ENCODE assay signal across 9 mouse cellular contexts in the genomic region with DNA sequence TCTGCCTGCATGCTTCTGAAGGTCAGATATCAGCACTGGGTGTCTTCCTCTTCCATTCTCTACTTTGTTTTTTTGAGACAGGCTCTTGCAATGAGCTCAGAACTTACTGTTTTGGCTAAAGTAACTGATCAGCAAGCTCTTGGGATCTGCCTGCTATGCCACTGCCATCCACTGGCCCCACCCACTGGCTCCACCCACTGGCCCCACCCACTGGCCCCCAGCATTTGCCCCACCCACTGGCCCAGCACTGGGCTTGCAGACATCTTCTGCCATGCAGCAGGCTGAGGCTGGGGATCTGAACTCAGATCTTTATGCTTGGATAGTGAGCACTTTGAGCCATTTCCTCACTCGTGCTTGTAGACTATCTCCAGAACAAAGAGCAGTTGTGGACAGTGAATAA.
DNase-seq lines count a peak whose midpoint lies in the region; ATAC-seq lines count a peak whose summit lies in the region.
"Had no signal": no experiment of that assay in that cellular context is flagged by ENCODE, and none has a peak within 500 bp of the region (broad histone marks: within the 10 kb centered on the region; RNA-seq: fewer than 3 reads in every experiment).

No protein-coding gene starts in this region.

- ATAC-seq in erythroid progenitor cell, adult 5-6 weeks (replicated peaks; ENCODE audit: low FRiP score, poor library complexity, severe bottlenecking): no peak

- peak; percentile 53 for DNase-seq in adrenal gland, adult 2 months
- no peak for DNase-seq in adrenal gland, postnatal 4 days (ENCODE audit: low spot score in 2 of 2)
- peak; percentile 66 for DNase-seq in testis, postnatal 10 days (ENCODE audit: low spot score)
- DNase-seq in testis, postnatal 14 days (ENCODE audit: low spot score): no peak
- peak; percentile 40 to 57 for DNase-seq in kidney, postnatal 4 days
- DNase-seq in naive thymus-derived CD4-positive, alpha-beta T cell, adult 2 months (ENCODE audit: low read depth): peak; percentile 23
- no peak for DNase-seq in cerebellum, adult 9-11 months
- DNase-seq: gastrocnemius, postnatal 10 days had no signal

Comparison
In these comparisons a context has a peak if more than half of its experiments do, and no peak if none do; other contexts are left out.
1. DNase-seq: peak in adrenal gland, adult 2 months (single experiment), testis, postnatal 10 days (single experiment), kidney, postnatal 4 days (2 of 2) and naive thymus-derived CD4-positive, alpha-beta T cell, adult 2 months (single experiment); none in adrenal gland, postnatal 4 days (0 of 2), testis, postnatal 14 days (single experiment) and cerebellum, adult 9-11 months (single experiment).